Mouse (Mus musculus) neural tube, embryonic 14.5 days (tissue): ENCODE results near the gene Rnf121. TPM values are rescaled to one million over a fixed set of nuclear protein-coding genes. Genes with fewer than 3 reads are reported as not detected.
A peak's percentile ranks its signal among the peaks of the same experiment; 100 is the strongest.
"Not testable (repeated sequence)": the region's sequence is repeated elsewhere in the genome, so short reads cannot be mapped to it uniquely, and the experiment has no call there.

Experiments used
- ATAC-seq: fragments of 200-750 bp; cut with Nextera tagmentation; 2 replicates; pipeline ENCODE4 v1.8.0; 2017; ENCODE audit warnings: low read depth, mild to moderate bottlenecking, moderate TSS enrichment, moderate library complexity
- H3K27ac ChIP-seq: fragments of 300-500 bp; sonication (generic); 2 replicates; pipeline ENCODE4 v1.5.1; 2014; ENCODE audit warnings: low read depth, mild to moderate bottlenecking, control low read depth, low read length, moderate library complexity, mixed read lengths
- H3K27me3 ChIP-seq: fragments of 300-500 bp; sonication (generic); 2 replicates; pipeline ENCODE4 v1.6.1; 2014; ENCODE audit warnings: low read length; ENCODE audit not compliant: control insufficient read depth, insufficient read depth
- H3K36me3 ChIP-seq: fragments of 300-500 bp; sonication (generic); 2 replicates; pipeline ENCODE4 v1.6.1; 2014; ENCODE audit warnings: low read length, mixed read lengths; ENCODE audit not compliant: control insufficient read depth, insufficient read depth
- H3K4me1 ChIP-seq: fragments of 300-500 bp; sonication (generic); 2 replicates; pipeline ENCODE4 v1.6.1; 2014; ENCODE audit warnings: low read length; ENCODE audit not compliant: control insufficient read depth, insufficient read depth
- H3K4me2 ChIP-seq: fragments of 300-500 bp; sonication (generic); 2 replicates; pipeline ENCODE4 v1.6.1; 2014; ENCODE audit warnings: mild to moderate bottlenecking, low read depth, low read length, control low read depth
- H3K4me3 ChIP-seq: fragments of 300-500 bp; sonication (generic); 2 replicates; pipeline ENCODE4 v1.5.1; 2014; ENCODE audit warnings: low read depth, low read length, control low read depth, mixed read lengths
- H3K9ac ChIP-seq: fragments of 300-500 bp; sonication (generic); replicated peaks from 2 replicates; pipeline ENCODE4 v1.6.1; 2014; ENCODE audit warnings: low read depth, mild to moderate bottlenecking, control low read depth, low read length, mixed read lengths
- H3K9me3 ChIP-seq: fragments of 300-500 bp; sonication (generic); 2 replicates; pipeline ENCODE4 v1.6.1; 2016; ENCODE audit warnings: low read length; ENCODE audit not compliant: control insufficient read depth
- WGBS: fragments of 180-500 bp; shearing (Covaris S2); extraction: QIAGEN DNeasy Blood & Tissue Kit; methylation state at CpG from one replicate; pipeline ENCODE4 v1.1.7; 2014; 5-methylcytosine and 5-hydroxymethylcytosine counted together
- polyA plus RNA-seq: library from polyadenylated mRNA; unstranded; fragments of >200 nt; fragmentation: Nextera tagmentation; extraction: Ambion mirVana; gene quantifications from 2 replicates; pipeline ENCODE4 v1.2.1, GENCODE M21; 2014

Gene Rnf121
- polyA plus RNA-seq, 1 experiment from 2014 or later = 31.3 TPM

GRCm38 (mm10) chr7:102080311-102080710 is 15.0 kb upstream of the Rnf121 start:
- Histone ChIP-seq H3K9ac (no peak overlapping the region), H3K9me3 (no peaks in the 10 kb centered on the region), H3K4me2 (no peak overlapping the region), H3K4me1 (no peaks in the 10 kb centered on the region), H3K36me3 (peaks cover 57% of the 10 kb centered on the region), H3K27ac (no peak overlapping the region), H3K27me3 (no peaks in the 10 kb centered on the region), H3K4me3 (no peak overlapping the region)
- no peak for ATAC-seq
- WGBS = 99% methylated on average over 8 of the region's 8 CpGs

- Histone ChIP-seq H3K27me3 (no peaks in the 10 kb centered on the region), H3K4me2 (no peak overlapping the region), H3K9ac (no peak overlapping the region), H3K4me3 (no peak overlapping the region), H3K36me3 (peaks cover 58% of the 10 kb centered on the region), H3K27ac (no peak overlapping the region), H3K9me3 (no peaks in the 10 kb centered on the region), H3K4me1 (no peaks in the 10 kb centered on the region)
- 85% methylated on average over 7 of the region's 7 CpGs for WGBS
- ATAC-seq = no peak
Observed at GRCm38 (mm10) chr7:102078517-102078916, 13.2 kb upstream of the Rnf121 start.

- Histone ChIP-seq H3K27me3 (no peaks in the 10 kb centered on the region), H3K27ac (no peak overlapping the region), H3K4me1 (no peaks in the 10 kb centered on the region), H3K4me3 (no peak overlapping the region), H3K9me3 (no peaks in the 10 kb centered on the region), H3K9ac (no peak overlapping the region), H3K4me2 (no peak overlapping the region), H3K36me3 (peaks cover 58% of the 10 kb centered on the region)
- WGBS = 78% methylated on average over 7 of the region's 7 CpGs
- ATAC-seq = no peak
Observed at GRCm38 (mm10) chr7:102076714-102077296, 11.5 kb upstream of the Rnf121 start.

- no peak overlapping the region for H3K9ac ChIP-seq
- no peaks in the 10 kb centered on the region for H3K27me3 ChIP-seq
- peaks cover 19% of the 10 kb centered on the region for H3K4me1 ChIP-seq
- peak overlapping the region; percentile 66 for H3K4me2 ChIP-seq
- H3K4me3 ChIP-seq = peak overlapping the region; percentile 48
- 83% methylated on average over 6 of the region's 6 CpGs for WGBS
- no peaks in the 10 kb centered on the region for H3K36me3 ChIP-seq
- no peak for ATAC-seq
- no peak overlapping the region for H3K27ac ChIP-seq
- H3K9me3 ChIP-seq = no peaks in the 10 kb centered on the region
Observed at GRCm38 (mm10) chr7:102066363-102066762, 1.1 kb upstream of the Rnf121 start.

- H3K4me3 ChIP-seq = peak overlapping the region; percentile 48
- ATAC-seq = peak; percentile 65
- H3K9me3 ChIP-seq = no peaks in the 10 kb centered on the region
- H3K9ac ChIP-seq = peak overlapping the region; percentile 68
- H3K36me3 ChIP-seq = no peaks in the 10 kb centered on the region
- peaks cover 19% of the 10 kb centered on the region for H3K4me1 ChIP-seq
- peak overlapping the region; percentile 50 for H3K27ac ChIP-seq
- H3K27me3 ChIP-seq = no peaks in the 10 kb centered on the region
- H3K4me2 ChIP-seq = peak overlapping the region; percentile 70
- 1% methylated on average over 9 of the region's 9 CpGs for WGBS
Observed at GRCm38 (mm10) chr7:102064655-102065045, 619 bp downstream of the Rnf121 start.

GRCm38 (mm10) chr7:102063891-102064290 is 1.4 kb downstream of the Rnf121 start:
- H3K36me3 ChIP-seq = no peaks in the 10 kb centered on the region
- H3K9ac ChIP-seq = no peak overlapping the region
- WGBS = 93% methylated on average over 9 of the region's 9 CpGs
- H3K4me3 ChIP-seq = peak overlapping the region; percentile 48; the same call in 1 of the 2 replicates
- no peaks in the 10 kb centered on the region for H3K9me3 ChIP-seq
- ATAC-seq = no peak
- H3K4me1 ChIP-seq = peaks cover 19% of the 10 kb centered on the region
- no peak overlapping the region for H3K27ac ChIP-seq
- no peaks in the 10 kb centered on the region for H3K27me3 ChIP-seq
- peak overlapping the region; percentile 70 for H3K4me2 ChIP-seq

- Histone ChIP-seq H3K4me2 (no peak overlapping the region), H3K4me1 (peaks cover 19% of the 10 kb centered on the region), H3K4me3 (no peak overlapping the region), H3K9ac (no peak overlapping the region), H3K9me3 (no peaks in the 10 kb centered on the region), H3K27me3 (no peaks in the 10 kb centered on the region), H3K27ac (no peak overlapping the region), H3K36me3 (no peaks in the 10 kb centered on the region)
- ATAC-seq = no peak
- WGBS = 90% methylated on average over 1 of the region's 1 CpGs
Observed at GRCm38 (mm10) chr7:102062203-102062602, 3.1 kb downstream of the Rnf121 start.

GRCm38 (mm10) chr7:102061353-102061752 is 3.9 kb downstream of the Rnf121 start:
- no peak for ATAC-seq
- peaks cover 17% of the 10 kb centered on the region for H3K4me1 ChIP-seq
- 98% methylated on average over 3 of the region's 3 CpGs for WGBS
- no peaks in the 10 kb centered on the region for H3K36me3 ChIP-seq
- no peak overlapping the region for H3K9ac ChIP-seq
- H3K27ac ChIP-seq = no peak overlapping the region
- H3K4me3 ChIP-seq = no peak overlapping the region
- no peaks in the 10 kb centered on the region for H3K9me3 ChIP-seq
- H3K4me2 ChIP-seq = no peak overlapping the region
- H3K27me3 ChIP-seq = no peaks in the 10 kb centered on the region

- H3K4me3 ChIP-seq, H3K9me3 ChIP-seq, H3K9ac ChIP-seq, H3K27ac ChIP-seq, H3K27me3 ChIP-seq, ATAC-seq, H3K4me2 ChIP-seq, H3K4me1 ChIP-seq, H3K36me3 ChIP-seq: not testable (repeated sequence)
Observed at GRCm38 (mm10) chr7:102048524-102048923, 16.7 kb downstream of the Rnf121 start.
